Mouse (Mus musculus) liver, adult 2 months (tissue): ENCODE data around the gene Ppm1g.

Experiments
- CTCF ChIP-seq: fragments of 200-500 bp; IDR thresholded peaks from 2 replicates; pipeline ENCODE4 v1.5.1; 2011; ENCODE audit warnings: low read depth, low read length, control low read depth
- POLR2A ChIP-seq: fragments of 200-500 bp; IDR thresholded peaks from 2 replicates; pipeline ENCODE4 v1.6.1; 2011; ENCODE audit warnings: low read length, control low read depth; ENCODE audit not compliant: insufficient read depth; ENCODE audit errors: extremely low read depth

DNA sequence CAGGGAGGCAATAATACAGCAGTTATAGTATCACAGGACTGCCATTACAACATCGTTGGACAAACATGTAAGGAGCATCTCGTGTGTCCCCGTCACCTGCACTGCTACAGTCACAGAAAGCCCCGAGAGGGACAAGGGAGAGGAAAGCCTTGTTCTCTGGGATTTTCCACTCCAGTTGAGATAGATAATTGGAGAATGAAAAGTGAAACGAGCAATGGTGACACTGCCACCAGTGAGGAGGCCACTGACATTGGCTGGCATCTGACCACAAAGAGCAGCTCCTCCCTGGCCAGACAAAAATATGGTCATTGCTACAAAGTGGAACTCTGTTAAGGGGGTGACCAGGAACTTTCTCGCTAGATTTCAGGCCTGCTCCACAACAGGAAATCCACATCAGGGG is 47.2 kb upstream of the Ppm1g start:
- TF ChIP-seq CTCF (no peak), POLR2A (no peak)
